Mouse (Mus musculus) heart, embryonic 14.5 days (tissue): ENCODE data around the gene Mapk8. TPM values are rescaled to one million over a fixed set of nuclear protein-coding genes. Genes with fewer than 3 reads are reported as not detected.

Experiments
- ATAC-seq: fragments of 200-750 bp; cut with Nextera tagmentation; 2 replicates; pipeline ENCODE4 v1.8.0; 2017; ENCODE audit warnings: low read depth, moderate TSS enrichment; ENCODE audit not compliant: insufficient number of reproducible peaks, insufficient read depth, low FRiP score
- H3K27ac ChIP-seq, 2 experiments: fragments of 200-500 bp in 1 of 2; fragments of 300-500 bp in 1 of 2; sonication (generic) in 1 of 2; replicated peaks in 1 of 2; 2 replicates each; pipeline ENCODE4 v1.5.1; 2012 to 2014; ENCODE audit warnings: low read depth in 2 of 2, low read length in 2 of 2, control low read depth in 1 of 2, mild to moderate bottlenecking in 1 of 2, mixed read lengths in 1 of 2; ENCODE audit not compliant: control insufficient read depth in 1 of 2, insufficient read depth in 1 of 2
- H3K27me3 ChIP-seq: fragments of 300-500 bp; sonication (generic); 2 replicates; pipeline ENCODE4 v1.6.1; 2014; ENCODE audit warnings: mild to moderate bottlenecking, low read length, control low read depth; ENCODE audit not compliant: control insufficient read depth, insufficient read depth
- H3K36me3 ChIP-seq: fragments of 300-500 bp; sonication (generic); 2 replicates; pipeline ENCODE4 v1.6.1; 2014; ENCODE audit warnings: mild to moderate bottlenecking, control low read depth, low read length, mixed read lengths; ENCODE audit not compliant: control insufficient read depth, insufficient read depth
- H3K4me1 ChIP-seq, 2 experiments: fragments of 200-500 bp in 1 of 2; fragments of 300-500 bp in 1 of 2; sonication (generic) in 1 of 2; 2 replicates each; pipeline ENCODE4 v1.6.1; 2012 to 2014; ENCODE audit warnings: low read length in 2 of 2, control low read depth in 1 of 2, mixed read lengths in 1 of 2; ENCODE audit not compliant: control insufficient read depth in 2 of 2, insufficient read depth in 2 of 2
- H3K4me2 ChIP-seq: fragments of 300-500 bp; sonication (generic); 2 replicates; pipeline ENCODE4 v1.6.1; 2014; ENCODE audit warnings: mild to moderate bottlenecking, low read length
- H3K4me3 ChIP-seq, 2 experiments: fragments of 200-500 bp in 1 of 2; fragments of 300-500 bp in 1 of 2; sonication (generic) in 1 of 2; 2 replicates each; pipeline ENCODE4 v1.5.1; 2012 to 2014; ENCODE audit warnings: low read length in 2 of 2, mild to moderate bottlenecking in 2 of 2, control low read depth in 1 of 2, low read depth in 1 of 2, moderate library complexity in 1 of 2; ENCODE audit not compliant: control insufficient read depth in 1 of 2, insufficient read depth in 1 of 2
- H3K9ac ChIP-seq: fragments of 300-500 bp; sonication (generic); 2 replicates; pipeline ENCODE4 v1.6.1; 2014; ENCODE audit warnings: mild to moderate bottlenecking, low read length
- H3K9me3 ChIP-seq: fragments of 300-500 bp; sonication (generic); 2 replicates; pipeline ENCODE4 v1.6.1; 2016; ENCODE audit warnings: low read length, control low read depth; ENCODE audit not compliant: control insufficient read depth
- WGBS: fragments of 180-500 bp; shearing (Covaris S2); extraction: QIAGEN DNeasy Blood & Tissue Kit; methylation state at CpG from one replicate; pipeline ENCODE4 v1.1.7; 2014; 5-methylcytosine and 5-hydroxymethylcytosine counted together
- polyA plus RNA-seq: library from polyadenylated mRNA; unstranded; fragments of >200 nt; fragmentation: Nextera tagmentation; extraction: Ambion mirVana; gene quantifications from 2 replicates; pipeline ENCODE4 v1.2.1, GENCODE M21; 2014

Mapk8 gene
- polyA plus RNA-seq, 1 experiment from 2014 or later: 13.5 TPM

DNA sequence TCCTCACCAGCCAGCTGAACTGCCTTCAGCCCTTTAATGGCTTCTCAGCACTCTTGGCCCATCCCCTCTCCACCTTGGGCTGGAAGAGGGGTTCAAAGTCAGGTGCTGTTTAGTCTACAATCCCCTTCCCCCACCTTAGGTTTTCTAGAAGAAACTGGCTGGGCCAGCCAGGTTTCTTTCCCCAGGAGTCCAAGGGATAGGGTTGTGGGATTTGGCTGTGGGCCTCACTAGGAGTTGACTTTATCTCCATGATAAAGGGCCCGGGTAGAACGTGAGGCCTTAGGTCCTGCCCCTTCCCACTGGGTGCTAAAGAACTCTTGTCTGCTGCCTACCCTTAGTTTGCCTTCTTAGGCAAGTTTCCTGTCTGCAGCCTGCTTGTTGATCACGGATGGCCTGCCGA lies 115.3 kb downstream of the Mapk8 start:
- H3K9me3 ChIP-seq: no peaks in the 10 kb centered on the region
- no peak overlapping the region for H3K4me2 ChIP-seq
- no peak for ATAC-seq
- no peak overlapping the region; the same call in 1 of the 2 replicates for H3K9ac ChIP-seq
- peaks cover 18 to 27% of the 10 kb centered on the region in 2 experiments for H3K4me1 ChIP-seq
- no peaks in the 10 kb centered on the region for H3K27me3 ChIP-seq
- H3K4me3 ChIP-seq: no peak overlapping the region
- WGBS: 20% methylated on average over 4 of the region's 4 CpGs
- no peaks in the 10 kb centered on the region for H3K36me3 ChIP-seq
- H3K27ac ChIP-seq: no peak overlapping the region

DNA sequence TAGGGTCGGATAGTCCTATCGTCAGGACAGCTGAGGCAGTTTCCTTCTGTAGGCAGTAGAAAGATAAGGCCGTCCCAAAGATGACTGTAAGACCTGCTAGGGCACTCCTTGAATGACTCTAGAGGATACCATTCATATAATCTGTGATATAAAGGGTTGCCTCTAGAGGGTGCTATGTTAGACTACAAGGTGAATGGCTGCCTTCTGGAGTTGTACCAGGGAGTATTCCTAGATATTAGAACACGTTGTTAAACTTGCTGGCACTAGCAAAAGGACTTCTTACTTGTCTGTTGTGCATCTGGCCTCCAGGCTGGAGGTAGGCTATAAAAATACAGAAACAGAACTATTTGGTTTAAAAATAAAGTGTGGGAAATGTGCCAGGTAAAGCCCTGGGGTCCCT lies 116.0 kb downstream of the Mapk8 start:
- no peak for ATAC-seq
- H3K9me3 ChIP-seq: no peaks in the 10 kb centered on the region
- no peak overlapping the region for H3K4me2 ChIP-seq
- H3K9ac ChIP-seq: no peak overlapping the region
- H3K36me3 ChIP-seq: no peaks in the 10 kb centered on the region
- H3K4me1 ChIP-seq: peaks cover 18 to 27% of the 10 kb centered on the region in 2 experiments
- WGBS: 53% methylated on average over 4 of the region's 4 CpGs
- no peak overlapping the region for H3K4me3 ChIP-seq
- H3K27ac ChIP-seq: no peak overlapping the region
- H3K27me3 ChIP-seq: no peaks in the 10 kb centered on the region

DNA sequence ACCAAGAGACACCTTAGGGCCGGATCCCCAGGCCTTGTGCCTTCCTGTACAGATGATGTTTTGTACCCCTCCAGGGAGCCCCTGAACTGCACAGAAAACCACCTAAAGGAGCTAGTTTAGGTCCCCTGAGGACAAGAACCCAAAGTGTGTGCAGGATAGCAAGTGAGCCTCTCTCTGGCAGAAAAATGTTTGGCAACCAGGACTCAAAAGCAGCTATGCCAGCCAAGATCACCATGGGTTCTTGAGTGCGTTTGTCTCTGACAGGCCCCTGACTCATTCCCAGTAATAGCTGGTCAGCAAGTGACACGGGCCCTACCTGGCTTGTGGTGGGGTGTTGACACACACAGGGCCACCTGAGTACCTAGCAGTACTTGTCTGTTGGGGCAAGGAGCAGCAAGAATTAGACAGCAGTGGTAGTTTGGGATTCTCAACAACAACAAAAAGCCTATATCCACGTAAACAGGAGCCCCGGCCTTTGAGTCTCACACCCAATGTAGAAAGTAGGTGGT lies 117.6 kb downstream of the Mapk8 start:
- no peaks in the 10 kb centered on the region for H3K27me3 ChIP-seq
- 85% methylated on average over 5 of the region's 5 CpGs for WGBS
- ATAC-seq: no peak
- no peak overlapping the region for H3K27ac ChIP-seq
- peaks cover 18 to 27% of the 10 kb centered on the region in 2 experiments for H3K4me1 ChIP-seq
- H3K4me3 ChIP-seq: no peak overlapping the region
- no peaks in the 10 kb centered on the region for H3K9me3 ChIP-seq
- no peak overlapping the region for H3K4me2 ChIP-seq
- no peaks in the 10 kb centered on the region for H3K36me3 ChIP-seq
- H3K9ac ChIP-seq: no peak overlapping the region

DNA sequence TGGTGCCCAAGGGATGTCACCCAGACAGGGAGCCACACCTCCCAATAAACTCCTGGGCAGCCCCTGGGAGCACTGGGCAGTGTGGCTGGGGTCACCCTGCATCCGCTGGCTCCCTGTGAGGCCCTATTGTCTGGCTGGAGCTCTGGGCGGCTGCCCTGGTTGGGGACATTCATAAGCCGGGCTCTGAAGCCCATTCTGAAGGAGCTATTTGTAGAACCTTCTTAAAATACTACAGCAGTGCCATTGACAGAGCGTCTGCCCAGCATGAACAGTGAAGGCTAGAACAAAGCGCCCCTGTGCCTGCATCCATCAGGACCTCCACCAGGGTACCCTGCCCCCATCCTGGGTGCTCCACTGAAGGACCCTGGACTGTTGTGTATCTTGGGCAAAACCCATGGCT lies 118.6 kb downstream of the Mapk8 start:
- no peaks in the 10 kb centered on the region for H3K36me3 ChIP-seq
- H3K9me3 ChIP-seq: no peaks in the 10 kb centered on the region
- ATAC-seq: peak; percentile 28; the same call in 1 of the 2 replicates
- H3K27ac ChIP-seq: peak overlapping the region in 1 of 2 experiments; percentile 20; a peak in 1 of 4 replicates
- H3K9ac ChIP-seq: no peak overlapping the region
- no peak overlapping the region for H3K4me3 ChIP-seq
- H3K4me2 ChIP-seq: peak overlapping the region; percentile 29; the same call in 1 of the 2 replicates
- WGBS: 38% methylated on average over 5 of the region's 5 CpGs
- peaks cover 18 to 27% of the 10 kb centered on the region in 2 experiments for H3K4me1 ChIP-seq
- peaks cover 6% of the 10 kb centered on the region; the same call in 1 of the 2 replicates for H3K27me3 ChIP-seq

Other genes with a start within 250 kb of the Mapk8 start
- gene Arhgap22, start 233.1 kb downstream of the Mapk8 start, polyA plus RNA-seq: 2.2 and 2.6 TPM in 2 replicates
- 0.05 TPM in 1 of 2 replicates, not detected in the other for gene Frmpd2, start 24.5 kb upstream of the Mapk8 start, polyA plus RNA-seq
- 0.09 and 0.16 TPM in 2 replicates for gene Ptpn20, start 142.0 kb upstream of the Mapk8 start, polyA plus RNA-seq